Mouse (Mus musculus): ENCODE results near the gene Trmt1. TPM values are rescaled to one million over a fixed set of nuclear protein-coding genes. Genes with fewer than 3 reads are reported as not detected.

Trmt1 gene
- polyA plus RNA-seq, 1 experiment from 2014 or later: 53.5 TPM

GRCm38 (mm10) chr8:84650213-84650612, 35.9 kb upstream of the Trmt1 start:
- ATAC-seq: no peak
- no peak overlapping the region for H3K27ac ChIP-seq
- no peak overlapping the region for H3K4me2 ChIP-seq
- H3K9ac ChIP-seq: no peak overlapping the region
- peaks cover 15% of the 10 kb centered on the region for H3K4me1 ChIP-seq
- no peaks in the 10 kb centered on the region for H3K36me3 ChIP-seq (ENCODE audit: poor library complexity, severe bottlenecking)
- no peak overlapping the region for H3K4me3 ChIP-seq
- H3K9me3 ChIP-seq (replicated peaks): no peaks in the 10 kb centered on the region
- H3K27me3 ChIP-seq: no peaks in the 10 kb centered on the region
- WGBS: 58% methylated on average over 3 of the region's 3 CpGs

DNA sequence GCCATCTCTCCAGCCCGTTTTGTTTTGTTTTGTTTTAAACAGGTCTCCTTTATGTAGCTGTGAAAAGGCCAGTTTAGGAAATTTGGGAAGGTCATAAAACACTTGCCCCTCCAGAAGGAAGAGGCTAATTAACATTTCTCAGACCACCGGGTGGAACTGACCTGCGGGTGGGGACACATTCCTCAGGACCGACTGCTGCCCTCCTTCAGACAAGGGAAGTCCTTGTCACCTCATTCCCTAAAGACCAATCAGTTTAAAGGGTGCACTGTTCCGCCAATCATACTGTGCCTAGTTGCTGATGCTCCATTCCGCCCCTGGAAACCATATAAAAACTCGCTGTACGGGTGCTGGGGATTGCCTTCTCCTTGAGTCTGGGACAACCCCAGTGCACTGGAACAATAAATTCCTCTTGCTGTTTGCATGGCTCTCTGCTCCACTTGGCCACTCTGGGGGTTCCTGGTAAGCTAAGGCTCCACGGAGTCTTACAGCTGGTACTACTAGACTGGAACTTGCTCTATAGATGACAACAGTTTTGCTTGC, 32.9 kb upstream of the Trmt1 start:
- Histone ChIP-seq H3K4me3 (no peak overlapping the region), H3K36me3 (ENCODE audit: poor library complexity, severe bottlenecking) (no peaks in the 10 kb centered on the region), H3K27ac (peak overlapping the region; percentile 36; the same call in 1 of the 2 replicates), H3K27me3 (no peaks in the 10 kb centered on the region), H3K9me3 (replicated peaks) (no peaks in the 10 kb centered on the region), H3K9ac (no peak overlapping the region), H3K4me2 (no peak overlapping the region), H3K4me1 (peaks cover 26% of the 10 kb centered on the region)
- no peak for ATAC-seq
- WGBS: 73% methylated on average over 9 of the region's 9 CpGs

DNA sequence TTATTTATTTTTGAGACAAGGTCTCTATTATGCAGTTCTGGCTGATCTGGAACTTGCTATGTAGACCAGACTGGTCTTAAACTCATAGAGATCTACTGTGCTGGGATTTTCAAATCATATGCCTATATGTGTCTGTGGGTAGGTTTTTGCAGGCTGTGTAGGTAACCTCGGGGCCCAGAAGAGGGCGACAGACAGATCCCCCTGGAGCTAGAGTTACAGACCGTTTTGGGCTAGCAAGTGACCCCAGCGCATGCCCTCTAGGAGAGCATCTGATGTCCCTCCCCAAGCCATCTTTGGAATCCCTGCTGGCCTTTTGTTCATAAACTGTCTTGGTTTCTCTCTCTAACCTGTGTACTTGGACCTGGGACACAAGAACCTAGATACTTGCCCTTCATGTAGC, 31.5 kb upstream of the Trmt1 start:
- Histone ChIP-seq H3K36me3 (ENCODE audit: poor library complexity, severe bottlenecking) (no peaks in the 10 kb centered on the region), H3K4me3 (no peak overlapping the region), H3K9ac (no peak overlapping the region), H3K9me3 (replicated peaks) (no peaks in the 10 kb centered on the region), H3K27ac (no peak overlapping the region; the same call in 1 of the 2 replicates), H3K4me1 (peaks cover 27% of the 10 kb centered on the region), H3K4me2 (no peak overlapping the region), H3K27me3 (no peaks in the 10 kb centered on the region)
- 48% methylated on average over 4 of the region's 4 CpGs for WGBS
- ATAC-seq: no peak

GRCm38 (mm10) chr8:84655336-84656190, 30.5 kb upstream of the Trmt1 start:
- H3K9me3 ChIP-seq (replicated peaks): no peaks in the 10 kb centered on the region
- H3K36me3 ChIP-seq (ENCODE audit: poor library complexity, severe bottlenecking): no peaks in the 10 kb centered on the region
- peak overlapping the region; percentile 22 for H3K4me3 ChIP-seq
- peak overlapping the region; percentile 49 for H3K9ac ChIP-seq
- WGBS: under 1% methylated on average over 14 of the region's 15 CpGs
- H3K4me1 ChIP-seq: peaks cover 36% of the 10 kb centered on the region
- H3K27me3 ChIP-seq: no peaks in the 10 kb centered on the region
- peak overlapping the region; percentile 60 for H3K4me2 ChIP-seq
- peak overlapping the region; percentile 74 for H3K27ac ChIP-seq
- peak; percentile 69 for ATAC-seq

- H3K4me3 ChIP-seq: peak overlapping the region; percentile 22
- peak; percentile 5; the same call in 1 of the 2 replicates for ATAC-seq
Observed at GRCm38 (mm10) chr8:84656191-84656525, 29.9 kb upstream of the Trmt1 start.

DNA sequence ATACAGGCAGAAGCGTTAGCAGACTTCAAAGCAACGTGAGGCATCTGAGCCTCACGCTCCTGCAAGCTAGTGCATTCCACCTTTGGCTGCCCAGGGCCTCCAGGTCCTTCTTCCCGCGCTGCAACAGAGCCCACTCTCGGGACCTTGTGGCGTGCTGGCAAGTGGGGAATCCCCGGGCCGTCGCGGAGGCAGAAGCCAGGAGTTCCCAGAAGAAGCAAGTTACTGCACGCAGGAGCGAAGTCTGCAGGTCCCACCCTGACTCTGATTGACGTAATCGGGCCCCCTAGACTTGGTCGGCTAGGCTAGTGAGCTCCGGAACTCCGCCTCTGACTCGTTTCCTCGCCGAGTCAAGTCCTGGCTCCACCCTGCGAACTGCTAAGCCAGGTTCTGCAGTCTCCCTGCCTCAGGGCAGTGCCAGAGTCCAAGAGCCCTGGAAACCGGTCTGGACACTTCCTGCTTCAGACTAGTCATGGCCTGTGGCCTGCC, 29.4 kb upstream of the Trmt1 start:
- Histone ChIP-seq H3K4me2 (peak overlapping the region; percentile 60), H3K4me3 (peak overlapping the region; percentile 22), H3K36me3 (ENCODE audit: poor library complexity, severe bottlenecking) (no peaks in the 10 kb centered on the region), H3K9ac (peak overlapping the region; percentile 51), H3K27me3 (no peaks in the 10 kb centered on the region), H3K4me1 (peaks cover 47% of the 10 kb centered on the region), H3K27ac (peak overlapping the region; percentile 74), H3K9me3 (replicated peaks) (no peaks in the 10 kb centered on the region)
- 3% methylated on average over 23 of the region's 23 CpGs for WGBS
- no peak for ATAC-seq

More at GRCm38 (mm10) chr8:84656191-84656525, 29.9 kb upstream of the Trmt1 start:
- Histone ChIP-seq H3K27ac (peak overlapping the region; percentile 74), H3K4me2 (peak overlapping the region; percentile 60), H3K4me1 (peaks cover 42% of the 10 kb centered on the region), H3K27me3 (no peaks in the 10 kb centered on the region), H3K9ac (peak overlapping the region; percentile 49), H3K36me3 (ENCODE audit: poor library complexity, severe bottlenecking) (no peaks in the 10 kb centered on the region), H3K9me3 (replicated peaks) (no peaks in the 10 kb centered on the region)
- WGBS: 2% methylated on average over 10 of the region's 10 CpGs

DNA sequence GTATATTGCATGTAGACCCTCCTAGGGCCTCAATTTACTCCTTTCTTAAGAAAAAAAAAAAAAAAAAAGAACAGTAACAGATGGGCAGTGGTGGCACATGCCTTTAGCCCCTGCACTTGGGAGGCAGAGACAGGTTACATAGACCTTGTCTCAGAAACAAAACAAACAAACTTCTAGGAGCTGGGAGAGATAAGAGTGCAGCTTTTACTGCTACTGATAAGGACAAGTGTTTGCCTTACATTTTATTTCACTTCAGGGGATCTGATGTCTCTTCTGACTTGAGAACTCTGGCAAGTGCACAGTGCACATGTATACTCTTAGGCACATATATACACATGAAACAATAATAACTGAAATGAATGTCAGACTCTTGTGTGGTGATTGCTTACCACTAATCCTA, 28.9 kb upstream of the Trmt1 start:
- Histone ChIP-seq H3K9ac (peak overlapping the region; percentile 51; the same call in 1 of the 2 replicates), H3K4me1 (peaks cover 51% of the 10 kb centered on the region), H3K27ac (peak overlapping the region; percentile 74; the same call in 1 of the 2 replicates), H3K9me3 (replicated peaks) (no peaks in the 10 kb centered on the region), H3K36me3 (ENCODE audit: poor library complexity, severe bottlenecking) (no peaks in the 10 kb centered on the region), H3K27me3 (no peaks in the 10 kb centered on the region), H3K4me2 (peak overlapping the region; percentile 60), H3K4me3 (no peak overlapping the region)
- no peak for ATAC-seq

GRCm38 (mm10) chr8:84657680-84658079, 28.4 kb upstream of the Trmt1 start:
- Histone ChIP-seq H3K9me3 (replicated peaks) (no peaks in the 10 kb centered on the region), H3K9ac (no peak overlapping the region), H3K36me3 (ENCODE audit: poor library complexity, severe bottlenecking) (no peaks in the 10 kb centered on the region), H3K4me1 (peaks cover 54% of the 10 kb centered on the region), H3K27me3 (no peaks in the 10 kb centered on the region), H3K4me3 (no peak overlapping the region), H3K4me2 (no peak overlapping the region), H3K27ac (no peak overlapping the region)
- no peak for ATAC-seq
- WGBS: 43% methylated on average over 4 of the region's 4 CpGs

DNA sequence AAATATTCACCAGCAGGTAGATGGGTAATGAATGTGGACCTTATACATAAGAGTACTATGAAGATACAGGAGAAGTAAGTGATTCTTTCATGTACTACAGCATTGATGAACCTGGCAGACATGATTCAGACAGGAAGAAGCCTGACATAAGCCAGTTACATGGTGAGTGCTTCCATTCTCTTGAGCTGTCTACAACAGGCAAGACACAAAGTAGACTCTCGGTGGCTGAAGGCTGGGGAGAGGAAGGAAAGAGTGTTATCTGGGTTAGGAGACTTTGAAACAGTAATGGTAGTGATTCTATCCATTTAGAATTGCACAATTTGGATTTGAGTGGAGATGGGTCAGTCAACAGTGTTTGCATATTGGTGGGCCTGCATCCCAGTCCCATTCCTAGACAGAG, 27.2 kb upstream of the Trmt1 start:
- H3K4me1 ChIP-seq: peaks cover 62% of the 10 kb centered on the region
- 59% methylated on average over 1 of the region's 1 CpGs for WGBS
- H3K27me3 ChIP-seq: no peaks in the 10 kb centered on the region
- no peaks in the 10 kb centered on the region for H3K9me3 ChIP-seq (replicated peaks)
- no peaks in the 10 kb centered on the region for H3K36me3 ChIP-seq (ENCODE audit: poor library complexity, severe bottlenecking)
- no peak for ATAC-seq
- no peak overlapping the region for H3K4me3 ChIP-seq
- no peak overlapping the region for H3K9ac ChIP-seq
- no peak overlapping the region for H3K4me2 ChIP-seq
- H3K27ac ChIP-seq: no peak overlapping the region

- Histone ChIP-seq H3K27ac (peak overlapping the region; percentile 48), H3K4me3 (peak overlapping the region; percentile 79), H3K27me3 (no peaks in the 10 kb centered on the region), H3K9me3 (replicated peaks) (no peaks in the 10 kb centered on the region), H3K4me1 (peaks cover 56% of the 10 kb centered on the region), H3K36me3 (ENCODE audit: poor library complexity, severe bottlenecking) (no peaks in the 10 kb centered on the region), H3K4me2 (peak overlapping the region; percentile 92), H3K9ac (peak overlapping the region; percentile 90)
- ATAC-seq: no peak
- WGBS: 2% methylated on average over 33 of the region's 33 CpGs
Observed at GRCm38 (mm10) chr8:84659936-84660818, 25.9 kb upstream of the Trmt1 start.

- Histone ChIP-seq H3K9ac (peak overlapping the region; percentile 90), H3K27me3 (no peaks in the 10 kb centered on the region), H3K4me1 (peaks cover 55% of the 10 kb centered on the region), H3K4me2 (peak overlapping the region; percentile 92), H3K9me3 (replicated peaks) (no peaks in the 10 kb centered on the region), H3K36me3 (ENCODE audit: poor library complexity, severe bottlenecking) (no peaks in the 10 kb centered on the region), H3K4me3 (peak overlapping the region; percentile 79), H3K27ac (peak overlapping the region; percentile 48; the same call in 1 of the 2 replicates)
- WGBS: 2% methylated on average over 20 of the region's 20 CpGs
- ATAC-seq: no peak
Observed at GRCm38 (mm10) chr8:84660819-84661457, 25.2 kb upstream of the Trmt1 start.
